Mouse (Mus musculus) spleen, adult 18-20 months (tissue): ENCODE measurements around the gene Cmya5.
"Not testable (repeated sequence)": the region's sequence is repeated elsewhere in the genome, so short reads cannot be mapped to it uniquely, and the experiment has no call there.

Source experiments
- DNase-seq, 2 experiments: peaks; one replicate each; pipeline ENCODE4 v3.0.0; 2022; ENCODE audit warnings: mixed read lengths in 2 of 2

The Cmya5 gene

GRCm38 (mm10) chr13:93144336-93145167 lies at the start of gene Cmya5:
Gene Cmya5, minus strand, starts transcription at chr13:93144724.
- peak; percentile 39 to 62 for DNase-seq

- DNase-seq = no peak
Measured at GRCm38 (mm10) chr13:93192646-93193026, 48.1 kb upstream of the Cmya5 start.

GRCm38 (mm10) chr13:93191831-93192645 lies 47.5 kb upstream of the Cmya5 start, which contains the start of gene Tent2:
Gene Tent2, minus strand, starts transcription at chr13:93192385.
- peak; percentile 83 to 90 for DNase-seq

- no peak for DNase-seq
Measured at GRCm38 (mm10) chr13:93189416-93189815, 44.9 kb upstream of the Cmya5 start.

DNA sequence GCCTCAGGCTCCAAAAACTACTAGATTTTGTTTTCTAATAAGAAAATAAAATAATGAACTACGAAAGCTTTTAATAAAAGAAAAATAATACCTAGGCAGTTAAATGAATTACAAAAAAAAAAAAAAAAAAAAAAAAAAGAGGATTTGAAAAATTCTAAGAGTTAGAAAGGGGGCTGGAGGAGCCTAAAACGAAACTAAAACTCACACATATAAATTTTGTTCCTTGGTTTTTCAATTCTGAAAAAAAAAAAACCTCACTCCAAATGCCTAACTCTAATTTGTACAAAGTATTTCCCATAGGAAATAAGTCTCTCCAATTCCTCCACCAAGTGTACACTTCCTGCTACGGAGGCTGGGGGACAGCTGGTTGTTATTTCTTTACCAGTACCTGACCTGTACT lies 44.2 kb upstream of the Cmya5 start:
- DNase-seq = no peak

- not testable (repeated sequence) for DNase-seq
Measured at GRCm38 (mm10) chr13:93187792-93188191, 43.3 kb upstream of the Cmya5 start.

- no peak for DNase-seq
Measured at GRCm38 (mm10) chr13:93180351-93180750, 35.8 kb upstream of the Cmya5 start.

GRCm38 (mm10) chr13:93179522-93179921 lies 35.0 kb upstream of the Cmya5 start:
- no peak for DNase-seq

GRCm38 (mm10) chr13:93177571-93177970 lies 33.0 kb upstream of the Cmya5 start:
- no peak for DNase-seq

GRCm38 (mm10) chr13:93163303-93163702 lies 18.8 kb upstream of the Cmya5 start:
- no peak for DNase-seq

- no peak for DNase-seq
Measured at GRCm38 (mm10) chr13:93162456-93162855, 17.9 kb upstream of the Cmya5 start.

GRCm38 (mm10) chr13:93158261-93158660 lies 13.7 kb upstream of the Cmya5 start:
- DNase-seq = no peak

DNA sequence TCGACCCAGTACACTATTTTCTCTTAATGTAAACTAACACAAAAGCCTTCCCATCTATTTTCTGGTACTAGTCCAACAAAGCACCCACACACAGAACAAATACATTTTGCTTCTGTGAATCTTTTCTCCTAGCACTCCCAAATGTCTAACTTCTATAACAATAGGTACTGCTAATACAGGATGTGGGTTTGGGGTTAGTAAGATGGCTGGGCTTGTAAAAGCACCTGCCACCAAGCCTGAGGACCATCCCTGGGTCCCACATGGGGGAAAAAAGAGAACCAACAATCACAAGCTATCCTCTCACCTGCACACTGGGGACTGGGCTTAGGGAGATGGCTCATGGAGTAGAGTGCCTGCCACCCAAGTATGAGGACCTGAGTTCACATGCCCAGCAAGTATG lies 8.8 kb upstream of the Cmya5 start:
- DNase-seq = no peak

DNA sequence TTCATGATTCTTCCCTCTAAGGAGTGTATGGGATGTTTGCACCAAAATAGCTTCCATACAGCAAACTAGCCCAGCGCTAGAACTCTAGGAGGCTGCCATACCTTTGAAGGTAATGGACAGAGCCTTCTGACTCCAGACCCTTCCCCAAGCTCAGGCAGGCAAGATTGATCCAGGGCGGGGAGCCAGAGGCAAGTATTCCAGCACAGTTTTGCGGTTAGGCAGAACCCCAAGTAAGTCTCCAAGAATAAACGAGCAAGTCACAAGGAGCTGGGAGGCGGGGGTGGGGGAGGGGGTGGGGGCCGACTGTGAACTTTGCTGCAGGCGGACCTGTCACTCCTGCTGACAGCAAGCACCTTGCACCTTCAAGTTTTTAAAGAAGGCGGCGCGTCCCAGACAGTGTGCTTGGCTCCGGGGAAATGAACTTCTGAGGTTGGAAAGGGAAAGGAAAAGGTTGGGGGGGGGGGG lies 673 bp downstream of the Cmya5 start:
- DNase-seq = no peak

DNA sequence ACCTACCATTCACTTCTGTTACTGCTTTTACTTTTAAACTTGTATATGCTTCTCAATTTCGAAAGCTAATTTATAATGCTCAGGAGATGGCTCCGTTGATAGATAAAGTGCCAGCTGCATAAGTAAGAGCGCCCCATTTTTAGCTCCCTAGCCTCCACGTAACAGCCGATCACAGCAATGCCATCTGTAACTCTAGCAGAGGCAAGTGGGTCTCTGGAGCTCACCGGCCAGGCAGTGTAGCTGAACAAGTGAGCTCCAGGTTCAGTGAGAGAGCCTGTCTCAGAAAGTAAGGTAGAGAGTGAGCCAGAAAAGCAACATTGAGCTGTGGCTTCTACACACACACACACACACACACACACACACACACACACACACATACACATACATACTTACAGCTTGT lies 3.3 kb downstream of the Cmya5 start:
- DNase-seq = no peak

DNA sequence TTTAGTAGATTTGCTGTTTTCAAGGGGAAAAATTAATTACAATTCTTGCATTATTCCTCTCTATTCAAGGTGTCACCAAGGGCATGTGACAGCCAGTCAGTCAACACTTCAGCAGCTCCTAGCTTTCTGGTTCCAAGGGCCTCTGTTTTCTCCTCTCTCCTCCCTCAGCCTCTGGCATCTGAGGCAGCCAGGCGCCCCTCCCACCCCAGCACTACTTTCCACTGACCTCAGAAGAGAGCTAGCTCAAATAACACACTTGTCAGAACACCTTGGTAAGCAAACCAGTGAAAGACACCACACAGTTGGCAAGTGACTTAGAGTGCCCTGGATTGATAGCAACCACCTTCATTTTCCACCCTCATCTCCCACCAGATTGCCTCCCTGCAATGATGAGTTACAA lies 6.5 kb downstream of the Cmya5 start:
- no peak for DNase-seq

DNA sequence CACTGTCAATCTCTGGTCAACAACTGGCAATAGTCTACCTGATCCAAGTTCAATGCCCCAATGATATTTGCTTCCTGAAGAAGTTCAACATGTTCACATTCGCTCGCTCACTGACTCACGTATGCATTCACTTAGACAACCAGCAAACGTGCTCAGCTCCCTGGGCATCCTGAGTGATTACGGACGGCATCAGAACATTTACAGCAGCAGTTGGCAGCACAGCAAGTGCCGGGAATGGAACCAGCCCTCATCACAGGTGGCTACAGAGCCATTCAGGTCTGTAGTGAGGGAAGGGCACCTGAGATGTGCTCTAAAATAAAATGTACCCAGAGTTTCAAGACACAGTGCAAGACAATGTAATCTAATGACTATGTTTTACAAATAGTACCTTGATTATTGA lies 7.4 kb downstream of the Cmya5 start:
- no peak for DNase-seq

DNA sequence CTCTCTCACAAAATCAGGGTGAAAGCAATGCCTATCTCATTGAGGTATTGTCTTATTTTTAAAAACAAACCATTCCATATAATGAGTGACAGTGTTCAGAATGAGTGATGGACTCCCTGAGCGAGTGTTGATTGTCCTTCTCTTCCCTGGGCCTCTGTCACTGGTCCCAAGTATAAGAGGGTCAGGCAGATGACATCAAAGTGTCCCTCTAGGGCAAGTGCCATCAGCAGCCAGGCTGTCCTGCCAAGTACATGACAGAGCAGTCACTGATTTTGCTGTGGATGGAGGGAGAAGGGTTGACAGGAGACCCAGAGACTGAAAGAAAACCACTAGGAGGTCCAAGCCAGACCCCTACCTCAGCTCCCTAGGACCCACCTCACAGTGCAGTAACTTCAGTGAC lies 8.3 kb downstream of the Cmya5 start:
- DNase-seq = no peak

- DNase-seq = no peak
Measured at GRCm38 (mm10) chr13:93135501-93135900, 9.0 kb downstream of the Cmya5 start.

- no peak for DNase-seq
Measured at GRCm38 (mm10) chr13:93130674-93131073, 13.8 kb downstream of the Cmya5 start.

GRCm38 (mm10) chr13:93128961-93129360 lies 15.6 kb downstream of the Cmya5 start:
- DNase-seq = no peak

DNA sequence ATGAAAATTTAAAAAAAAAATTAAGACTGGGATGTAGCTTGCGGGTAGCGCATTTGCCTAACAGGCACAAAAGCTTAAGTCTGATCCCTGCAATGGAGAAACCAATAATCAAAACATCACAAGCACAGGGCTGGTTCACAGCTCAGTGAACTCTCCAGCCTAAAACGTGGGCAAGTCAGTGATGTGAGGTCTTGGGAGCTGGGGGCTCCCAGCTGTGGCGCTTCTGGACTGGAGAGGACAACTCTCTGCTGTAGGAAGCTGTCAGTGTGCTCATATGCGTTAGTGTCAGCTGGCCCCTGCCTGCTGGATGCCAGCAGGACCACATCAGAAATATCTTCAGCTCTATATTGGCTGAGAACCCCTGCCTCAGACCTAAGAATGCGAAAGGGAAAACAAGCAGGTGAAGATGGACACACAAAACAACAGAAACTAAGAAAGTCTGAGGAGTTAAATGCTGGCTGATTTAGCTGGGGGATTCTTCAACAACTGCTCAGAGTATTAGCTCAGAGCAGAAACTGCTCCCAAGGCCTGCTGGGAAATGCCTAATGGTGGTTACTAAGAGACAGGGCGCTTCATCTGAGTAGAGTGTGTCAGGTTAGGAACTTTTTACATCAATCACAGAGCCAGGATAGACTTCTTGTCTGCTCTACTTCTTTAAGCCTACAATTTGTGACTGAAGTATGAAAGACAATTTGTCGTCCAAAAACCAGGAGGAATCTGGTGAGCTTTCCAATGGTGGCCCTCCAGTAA lies 16.2 kb downstream of the Cmya5 start:
- no peak for DNase-seq

DNA sequence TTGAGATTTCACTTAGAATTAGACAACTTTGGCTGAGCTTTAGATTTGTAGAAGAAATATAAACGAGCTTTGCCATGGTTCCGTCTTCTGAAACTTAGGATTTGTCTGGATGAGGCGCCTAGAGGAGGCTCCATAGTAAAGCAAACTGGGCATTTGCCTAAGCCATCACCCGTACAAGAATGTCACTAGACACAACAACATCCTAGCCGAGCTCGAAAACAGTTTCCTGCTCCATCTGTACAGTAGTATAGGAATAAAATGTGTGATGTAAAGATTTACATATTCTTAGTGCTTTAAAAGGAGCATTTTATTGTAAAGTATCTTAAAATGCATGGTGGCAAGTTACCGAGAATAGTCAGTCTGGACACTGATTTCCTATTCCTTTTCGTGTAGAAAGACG lies 22.2 kb downstream of the Cmya5 start:
- no peak for DNase-seq
